Mouse (Mus musculus) WW6 (cell line): ENCODE data around the gene S100a7a.

Source experiments
- DNase-seq: peaks from one replicate; pipeline ENCODE4 v3.0.0-alpha.2; 2013; ENCODE audit warnings: low read depth, low spot score

S100a7a gene

DNA sequence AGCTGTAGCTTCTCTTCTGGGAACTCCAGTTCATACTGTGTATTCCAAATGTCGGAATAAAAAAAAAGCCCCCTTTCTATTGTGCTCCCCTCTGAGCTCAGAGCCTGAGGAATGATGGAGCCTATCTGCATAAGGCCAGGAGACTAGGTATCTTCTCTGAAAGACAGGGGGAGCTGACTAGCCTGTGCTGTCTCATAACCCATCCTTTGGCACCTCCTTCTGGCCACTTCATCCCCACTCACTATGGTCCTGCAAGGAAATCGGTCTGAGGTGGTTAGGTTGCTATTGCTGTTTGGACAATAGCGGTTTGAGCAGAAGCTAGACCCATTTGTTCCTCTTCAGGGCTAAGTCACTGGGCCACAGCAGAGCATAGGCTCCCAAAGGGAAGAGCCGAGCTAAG is 26.0 kb upstream of the S100a7a start:
- no peak for DNase-seq

DNA sequence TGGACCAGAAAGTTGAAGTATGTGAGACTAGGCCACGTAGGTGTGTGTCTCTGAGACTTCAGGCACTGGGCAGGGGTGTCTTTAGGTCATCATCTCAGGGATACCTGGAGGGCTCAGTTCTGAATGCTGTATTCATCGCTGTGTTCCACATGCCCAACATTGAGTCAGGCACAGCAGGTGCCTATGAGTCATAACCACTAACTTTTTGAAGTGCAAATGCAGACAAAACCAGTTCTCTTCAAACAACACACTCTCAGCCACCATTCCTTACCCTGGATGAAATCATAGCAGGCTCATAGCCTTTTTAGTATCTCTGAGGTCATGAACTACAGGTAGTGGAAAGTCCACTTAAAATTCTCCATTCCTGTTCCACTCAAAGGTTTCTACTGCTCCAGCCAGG is 24.5 kb upstream of the S100a7a start:
- DNase-seq = no peak

DNA sequence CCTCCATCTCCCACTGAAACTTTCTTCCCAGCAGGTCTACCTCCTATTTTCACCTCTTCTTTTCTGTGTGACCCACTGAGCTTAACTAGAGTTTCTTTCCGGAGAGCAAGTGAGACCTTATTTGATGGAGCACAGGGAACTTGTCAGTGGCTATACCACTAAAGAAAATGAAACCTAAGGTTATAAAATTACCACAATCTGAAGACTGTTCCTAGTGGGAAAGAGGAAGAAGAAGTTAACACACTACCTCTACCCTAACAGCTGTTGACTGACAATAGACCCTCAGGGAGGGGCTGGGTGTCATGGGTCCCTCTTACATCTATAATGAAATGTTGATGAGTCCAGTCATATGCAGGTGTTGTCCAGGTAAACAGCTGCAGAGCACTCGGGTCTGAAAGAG is 21.8 kb upstream of the S100a7a start:
- DNase-seq = no peak

DNA sequence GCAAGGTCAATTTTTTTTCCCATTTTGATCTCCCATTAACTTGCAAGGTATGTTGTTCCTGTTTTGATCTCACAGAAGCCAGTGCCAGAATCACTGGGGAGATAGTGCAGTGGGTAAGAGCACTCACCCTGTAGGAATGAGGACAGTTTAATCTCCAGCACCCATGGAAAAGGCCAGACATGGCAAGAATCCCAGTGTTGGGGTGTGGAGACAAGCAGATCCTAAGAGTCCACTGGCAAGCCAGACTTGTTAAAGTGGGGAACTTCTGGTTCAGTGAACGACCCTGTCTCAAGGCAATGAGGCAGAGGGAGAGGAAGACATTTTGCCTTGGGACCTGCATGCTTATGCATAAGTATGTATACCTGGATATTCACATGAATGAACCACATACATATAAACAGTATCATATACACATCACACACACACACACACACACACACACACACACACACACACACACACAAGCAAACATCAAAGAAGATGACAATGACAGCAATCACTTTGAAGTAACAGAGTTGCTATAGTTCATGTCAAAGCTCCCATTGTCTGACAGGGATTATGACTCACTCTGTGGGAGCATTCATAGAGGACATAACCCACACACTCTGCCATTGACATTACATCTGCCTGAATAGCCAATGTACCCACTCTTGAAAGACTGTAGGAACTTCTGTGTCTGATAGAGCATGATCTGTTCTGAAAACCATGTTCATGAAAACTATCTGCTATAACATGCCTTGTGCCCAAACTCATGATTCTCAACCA is 15.1 kb upstream of the S100a7a start:
- no peak for DNase-seq

DNA sequence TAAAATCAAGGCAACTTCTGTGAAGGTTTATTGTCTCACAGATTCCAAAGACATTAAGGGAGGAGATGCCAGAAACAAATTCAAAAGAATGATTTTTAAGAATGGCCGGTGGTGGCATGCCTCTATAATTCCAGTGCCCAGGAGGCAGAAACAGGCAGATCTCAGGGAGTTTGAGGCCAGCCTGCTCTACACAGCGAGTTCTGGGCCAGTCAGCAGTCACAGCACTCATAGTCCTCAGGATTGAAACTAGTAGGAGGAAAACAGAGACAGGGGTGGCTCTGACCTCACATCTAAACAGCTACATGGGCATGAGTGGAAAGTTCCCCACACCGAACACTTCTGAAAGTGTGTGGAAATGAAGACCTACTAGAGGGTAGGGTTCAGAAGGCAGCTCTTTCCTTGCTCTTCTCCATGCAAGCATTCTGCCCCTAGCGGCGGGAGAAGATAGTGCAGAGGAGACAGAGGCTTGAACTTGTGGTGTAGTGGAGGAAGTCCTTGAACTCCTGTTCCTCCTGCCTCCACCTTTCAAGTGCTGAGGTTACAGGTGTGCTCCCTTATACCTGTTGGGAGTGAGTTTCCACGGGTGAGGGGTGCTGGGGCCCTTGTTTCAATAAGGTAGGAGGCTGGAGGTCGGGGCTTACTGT is 14.2 kb upstream of the S100a7a start:
- no peak for DNase-seq

DNA sequence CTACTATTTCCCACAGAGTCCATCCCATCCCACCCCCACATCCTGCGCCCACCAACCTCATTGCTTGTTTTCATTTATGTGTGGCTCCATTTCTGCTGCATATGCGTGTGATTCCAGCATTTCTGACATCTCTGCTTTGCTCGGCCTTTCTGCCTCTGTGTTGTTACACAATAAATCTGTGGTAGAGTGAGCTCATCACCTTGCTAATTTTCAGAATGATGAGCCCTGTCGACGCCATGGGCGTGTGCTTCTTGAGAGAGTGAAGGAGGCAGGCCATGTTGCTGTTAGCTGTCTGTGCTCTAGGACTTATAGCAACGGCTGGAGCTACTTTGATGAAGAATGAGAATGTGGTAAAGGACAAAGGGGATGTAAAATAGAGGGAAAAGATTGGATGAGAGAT is 12.8 kb upstream of the S100a7a start:
- no peak for DNase-seq

DNA sequence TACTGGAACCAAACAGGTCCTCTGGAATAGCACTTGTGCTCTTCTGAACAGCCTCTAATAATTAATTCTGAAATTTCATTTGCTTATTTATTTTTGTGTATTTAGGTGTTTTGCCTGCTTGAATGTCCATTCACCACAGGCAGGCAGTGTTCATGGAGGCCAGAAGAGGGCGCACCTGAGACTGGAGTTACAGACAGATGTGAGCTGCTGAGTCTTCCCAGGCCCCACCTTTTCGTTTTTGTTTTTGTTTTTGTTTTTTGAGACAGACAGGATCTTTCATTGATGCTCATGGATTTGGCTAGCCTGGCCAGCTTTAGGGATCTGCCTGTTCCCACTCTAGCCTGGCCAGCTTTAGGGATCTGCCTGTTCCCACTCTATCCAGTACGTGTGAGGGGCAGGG is 9.6 kb upstream of the S100a7a start:
- DNase-seq = no peak

DNA sequence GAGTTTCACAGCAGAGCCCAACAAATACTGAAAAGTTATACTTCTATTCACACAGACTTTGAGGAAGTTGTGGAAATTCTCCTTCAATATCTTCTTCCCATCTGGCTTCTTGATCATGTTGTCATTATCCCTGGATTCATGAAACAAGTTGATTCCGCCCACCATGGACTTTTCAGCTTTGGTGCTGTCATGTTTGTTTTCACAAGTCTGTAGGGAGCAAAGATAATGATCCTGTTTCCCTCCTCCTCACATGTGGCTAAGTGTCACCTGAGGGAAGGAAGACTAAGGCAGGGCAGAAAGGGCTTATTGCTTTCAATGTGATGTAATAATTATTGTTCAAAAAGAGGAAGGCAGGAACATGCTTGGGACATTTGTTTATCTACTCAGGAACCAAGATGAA is 6.5 kb upstream of the S100a7a start:
- no peak for DNase-seq

DNA sequence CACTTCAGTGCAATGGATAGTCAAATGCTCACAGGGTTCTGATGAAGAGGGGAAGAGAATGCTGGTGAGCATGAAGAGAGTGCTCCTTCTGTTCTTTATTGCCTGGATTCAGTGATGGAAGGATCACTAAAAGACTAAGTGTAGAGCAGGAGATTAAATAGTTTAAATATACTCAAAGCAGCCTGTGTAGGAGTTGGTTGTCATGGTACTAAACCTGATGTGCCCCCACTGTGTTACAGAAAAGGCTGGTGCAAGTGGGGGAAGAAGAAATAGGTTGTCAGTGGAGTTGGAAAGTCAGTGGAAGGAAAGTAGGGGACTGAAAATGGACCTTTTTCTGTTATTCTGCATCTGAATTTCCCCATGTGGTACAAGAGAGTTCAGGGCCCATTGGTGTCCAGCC is 4.8 kb upstream of the S100a7a start:
- DNase-seq = no peak

DNA sequence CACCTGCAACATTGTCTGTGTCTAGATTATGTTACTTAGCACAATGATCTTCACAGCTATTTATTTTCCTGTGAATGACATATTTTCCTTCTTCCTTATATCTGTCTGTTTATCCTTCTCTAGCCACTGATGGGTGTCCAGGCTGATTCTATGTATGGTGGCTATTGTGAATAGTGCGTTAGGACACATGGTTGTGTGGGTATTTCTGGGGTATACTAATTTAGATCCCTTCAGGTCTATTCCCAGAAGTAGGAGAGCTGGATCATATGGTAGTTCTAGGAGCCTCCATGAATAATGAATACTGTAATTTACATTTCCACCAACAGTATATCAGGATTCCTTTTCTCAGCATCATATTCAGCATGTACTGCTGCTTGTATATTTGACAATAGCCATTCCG is 4.0 kb upstream of the S100a7a start:
- DNase-seq = no peak

DNA sequence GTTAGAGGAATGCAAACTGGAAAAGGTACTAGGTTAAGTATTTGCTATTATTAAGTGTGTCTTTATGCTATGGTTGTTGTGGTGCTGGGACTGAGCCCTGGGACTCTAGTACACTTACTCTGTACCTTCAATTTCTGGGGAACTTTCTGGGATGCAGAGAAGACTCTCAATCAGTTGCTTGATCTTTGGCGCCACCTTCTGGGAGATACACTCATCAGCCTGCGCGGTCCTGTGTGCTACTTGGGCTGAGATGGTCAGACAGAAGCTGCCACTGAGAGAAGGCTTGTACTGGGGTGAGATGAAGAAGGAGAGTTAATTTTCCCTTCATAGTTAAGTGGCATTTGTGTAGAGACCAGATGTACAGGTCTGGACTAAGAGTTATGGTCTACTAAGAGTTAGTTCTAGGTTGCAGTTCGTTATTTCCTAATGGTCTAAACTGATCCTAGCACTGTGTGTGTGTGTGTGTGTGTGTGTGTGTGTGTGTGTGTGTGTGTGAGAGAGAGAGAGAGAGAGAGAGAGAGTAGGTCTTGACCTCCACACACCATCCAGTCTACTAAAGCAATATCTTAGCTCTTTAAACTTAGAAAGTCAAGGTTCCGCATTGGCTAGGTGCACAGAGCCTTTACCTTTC is 824 bp upstream of the S100a7a start:
- DNase-seq = no peak

DNA sequence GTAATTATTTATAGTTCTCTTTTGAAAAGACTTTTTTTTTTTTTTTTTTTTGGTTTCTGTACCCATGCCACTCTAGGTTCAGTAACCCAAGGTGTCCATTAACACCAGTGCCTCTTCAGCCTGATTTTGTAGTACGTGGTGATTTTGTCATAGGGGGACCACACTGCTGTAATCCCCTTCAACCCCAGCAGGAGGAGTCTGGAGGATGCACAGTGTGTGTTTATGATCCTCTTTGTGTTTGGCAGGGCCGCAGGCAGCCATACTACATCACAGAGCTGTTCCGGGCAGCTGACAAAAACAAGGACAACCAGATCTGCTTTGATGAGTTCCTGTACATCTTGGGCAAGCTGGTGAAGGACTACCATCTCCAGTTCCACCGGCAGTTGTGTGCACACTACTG is 3.6 kb downstream of the S100a7a start:
- DNase-seq = no peak

DNA sequence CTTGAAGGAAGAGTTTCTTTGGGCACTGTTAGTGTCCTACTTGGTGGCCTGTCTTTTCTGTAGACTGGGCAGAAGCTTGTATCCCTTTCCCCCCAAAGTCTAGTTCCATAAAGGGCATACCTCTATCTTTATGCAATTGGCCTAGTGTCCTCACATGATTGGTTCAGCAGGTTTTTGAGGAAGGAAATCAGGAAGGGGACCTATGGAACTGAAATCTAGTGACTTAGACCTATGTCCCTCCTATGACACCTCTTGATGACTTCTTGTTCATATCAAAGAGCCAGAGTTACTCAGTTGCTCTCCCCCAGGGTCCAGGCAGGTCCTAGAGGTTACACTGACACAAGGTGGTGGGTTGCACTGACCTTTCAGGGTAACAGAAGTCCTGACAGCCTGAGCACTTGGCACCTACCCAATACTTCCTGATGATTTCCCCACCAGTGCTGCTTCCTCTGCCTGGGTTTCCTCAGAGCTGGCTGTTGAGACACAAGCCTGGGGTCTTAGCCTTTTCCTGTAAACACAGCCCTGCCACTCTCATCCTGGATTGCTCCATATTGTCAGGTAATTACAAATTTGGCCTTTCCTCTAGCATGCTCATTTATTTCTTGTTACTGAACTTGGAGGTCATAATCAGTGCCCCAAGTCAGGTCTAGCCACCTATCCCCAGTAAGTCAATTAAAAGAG is 5.7 kb downstream of the S100a7a start:
- DNase-seq = no peak

DNA sequence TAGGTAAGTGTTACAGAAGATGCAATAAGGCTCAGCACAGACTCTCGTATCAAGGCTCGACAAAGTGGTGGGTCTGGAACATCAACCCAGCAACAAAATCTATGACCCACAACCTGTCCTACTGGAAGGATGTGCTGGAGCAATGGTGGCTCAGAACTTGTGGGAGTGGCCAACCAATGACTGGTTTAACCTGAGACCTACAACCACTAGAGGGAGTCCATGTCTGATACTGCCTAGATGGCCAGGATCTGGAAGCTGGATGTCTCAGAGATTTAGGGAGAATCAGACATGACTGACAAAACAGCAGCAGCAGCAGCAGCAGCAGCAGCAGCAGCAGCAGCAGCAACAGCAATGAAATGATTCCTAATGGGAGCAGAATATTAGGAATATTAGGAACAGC is 10.4 kb downstream of the S100a7a start:
- DNase-seq = no peak

DNA sequence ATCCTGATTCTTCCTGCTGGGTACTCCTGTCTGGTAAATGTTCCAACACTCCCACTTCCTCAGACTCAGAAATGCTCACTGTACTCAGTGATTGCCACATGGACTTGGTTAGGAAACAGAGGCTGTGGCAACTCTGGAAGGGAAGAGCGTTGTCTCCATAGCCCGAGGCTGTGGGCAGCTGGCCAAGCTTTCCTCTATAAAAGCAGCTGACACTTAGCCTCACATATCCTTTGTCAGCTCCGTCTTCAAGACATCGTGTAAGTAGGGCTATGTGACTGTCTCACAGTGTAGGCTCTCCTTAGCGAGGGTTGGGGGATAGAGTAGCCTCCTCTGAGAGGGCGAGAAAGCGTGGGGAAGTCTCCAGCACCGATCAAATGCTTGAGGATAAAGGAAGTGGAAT is 15.0 kb downstream of the S100a7a start, which contains the start of gene S100a8:
Gene S100a8 (plus strand): TSS at position 133 of the 400 bp plus-strand sequence.
- no peak for DNase-seq

DNA sequence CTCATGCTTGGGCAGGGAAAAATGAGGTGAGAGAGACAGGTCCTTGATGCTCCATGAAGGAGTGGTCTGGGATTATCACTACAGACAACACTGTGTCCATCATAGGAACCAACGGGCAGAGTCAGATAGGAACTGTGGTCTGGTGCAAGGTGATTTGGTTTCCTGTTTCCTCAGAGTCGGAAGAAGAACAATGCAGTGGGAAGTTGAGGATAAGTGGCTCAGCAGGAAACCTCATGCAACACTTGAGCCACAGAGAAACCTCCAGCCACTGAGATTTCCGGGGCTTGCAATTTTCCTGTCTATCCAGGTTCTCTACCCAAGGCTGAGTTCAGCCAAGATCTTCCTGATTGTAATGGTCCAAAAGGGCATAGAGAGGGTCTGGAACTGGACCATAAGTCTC is 24.8 kb downstream of the S100a7a start:
- DNase-seq = no peak

DNA sequence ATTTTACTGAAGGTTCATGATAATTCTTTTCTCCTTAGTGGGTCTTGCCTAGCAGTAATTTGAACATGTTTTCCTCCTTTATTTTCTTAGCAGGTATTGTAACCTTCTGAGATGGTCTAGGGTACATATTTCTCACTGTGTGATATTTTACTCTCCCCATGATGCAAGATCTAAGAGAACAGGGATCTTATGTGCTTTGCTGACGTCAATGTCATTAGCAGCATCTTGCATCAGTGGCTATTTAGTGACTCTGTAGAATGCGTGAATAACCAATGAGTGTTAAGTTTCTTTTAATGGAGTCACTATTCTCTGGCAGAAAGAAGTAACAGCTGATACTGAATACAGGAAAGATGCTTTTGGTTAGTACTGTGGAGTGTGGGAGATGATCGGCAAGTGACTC is 30.1 kb downstream of the S100a7a start:
- DNase-seq = no peak

DNA sequence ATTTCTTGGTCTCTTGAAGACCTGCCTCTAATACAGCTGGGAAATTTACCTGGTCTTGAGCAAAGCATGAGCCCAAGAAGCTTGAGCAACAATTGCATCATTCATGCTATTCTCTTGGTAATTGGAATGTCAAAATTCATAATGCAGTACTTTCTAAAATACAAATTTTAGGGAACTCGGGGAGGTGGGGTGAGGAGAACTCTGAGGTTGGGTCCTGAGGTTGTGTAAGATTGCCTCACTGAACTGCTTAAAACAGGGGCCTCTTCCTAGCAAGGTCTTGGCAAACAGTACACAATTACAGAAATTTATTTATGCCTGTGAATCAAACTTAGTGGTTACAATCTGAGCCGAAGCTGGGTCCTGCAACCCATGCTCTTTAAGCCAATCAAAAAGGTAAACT is 33.0 kb downstream of the S100a7a start:
- DNase-seq = no peak

DNA sequence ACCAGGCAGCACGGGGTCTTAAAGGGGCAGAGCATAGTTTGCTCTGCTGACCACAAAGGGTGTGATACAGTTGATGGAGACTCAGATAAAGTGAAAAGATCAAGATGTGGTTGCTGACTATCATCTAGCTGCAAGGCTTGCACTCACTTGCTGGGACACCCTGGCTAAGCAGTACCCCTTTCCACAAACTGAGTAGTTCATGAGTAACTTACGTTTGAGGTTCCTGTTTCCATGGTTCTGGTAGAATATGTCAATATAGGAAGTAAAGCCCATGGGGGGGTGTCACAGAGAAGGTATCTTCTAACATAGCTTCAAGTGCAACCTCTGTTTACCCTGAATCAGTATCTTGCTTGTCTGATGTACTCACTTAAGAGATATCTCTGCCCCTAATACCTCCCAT is 39.7 kb downstream of the S100a7a start:
- DNase-seq = no peak

DNA sequence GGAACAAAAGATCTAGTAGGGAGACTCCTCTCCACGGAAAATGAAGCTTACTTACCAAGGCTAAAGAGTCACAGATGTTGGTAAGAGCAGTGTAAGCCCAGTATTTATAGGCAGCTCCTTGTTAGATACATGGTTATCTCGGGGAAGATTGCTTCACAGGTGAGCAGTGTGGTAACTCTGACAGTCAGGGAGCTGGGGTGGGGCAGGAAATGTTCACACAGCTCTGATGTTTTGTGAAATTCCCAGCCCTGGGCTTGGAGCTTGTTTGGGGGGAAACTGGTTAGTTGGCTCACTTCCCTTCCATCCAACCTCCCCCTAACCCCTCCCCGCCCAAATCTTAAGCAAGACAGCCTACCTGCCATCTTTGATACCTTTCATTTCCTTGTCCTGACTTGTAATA is 41.8 kb downstream of the S100a7a start, which contains the start of gene S100a9:
Gene S100a9 (minus strand): TSS at position 109 of the 400 bp plus-strand sequence.
- DNase-seq = no peak

DNA sequence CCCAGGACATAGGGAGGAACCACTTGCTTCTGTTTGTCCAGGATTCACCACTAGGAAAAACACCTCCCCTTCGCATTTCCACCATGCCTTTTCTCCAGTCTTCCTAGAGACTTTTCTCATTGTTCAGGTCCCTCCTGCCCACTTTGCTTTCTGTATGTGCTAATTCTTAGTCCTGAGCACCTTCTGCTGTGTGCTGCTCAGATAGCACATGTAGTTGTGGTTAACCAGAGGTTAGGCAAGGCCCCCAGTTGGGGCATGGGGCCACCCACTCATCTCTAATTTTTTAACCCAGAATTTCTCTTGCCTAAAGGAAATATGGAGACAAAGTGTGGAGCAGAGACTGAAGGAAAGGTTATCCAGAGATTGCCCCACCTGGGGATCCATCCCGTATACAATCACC is 48.4 kb downstream of the S100a7a start:
- no peak for DNase-seq
